Mouse (Mus musculus) T-helper 2 cell (primary cell): ENCODE results near the gene Borcs6.
"Not testable (repeated sequence)": the region's sequence is repeated elsewhere in the genome, so short reads cannot be mapped to it uniquely, and the experiment has no call there.

ENCODE experiments used
- in situ Hi-C: fragments of 300-600 bp; cut with MboI, MseI; formaldehyde crosslinking; loops from one replicate; pipeline ENCODE4 v1.15.1; 2025; ENCODE audit warnings: high pct_unique_total_duplicates

The Borcs6 gene

DNA sequence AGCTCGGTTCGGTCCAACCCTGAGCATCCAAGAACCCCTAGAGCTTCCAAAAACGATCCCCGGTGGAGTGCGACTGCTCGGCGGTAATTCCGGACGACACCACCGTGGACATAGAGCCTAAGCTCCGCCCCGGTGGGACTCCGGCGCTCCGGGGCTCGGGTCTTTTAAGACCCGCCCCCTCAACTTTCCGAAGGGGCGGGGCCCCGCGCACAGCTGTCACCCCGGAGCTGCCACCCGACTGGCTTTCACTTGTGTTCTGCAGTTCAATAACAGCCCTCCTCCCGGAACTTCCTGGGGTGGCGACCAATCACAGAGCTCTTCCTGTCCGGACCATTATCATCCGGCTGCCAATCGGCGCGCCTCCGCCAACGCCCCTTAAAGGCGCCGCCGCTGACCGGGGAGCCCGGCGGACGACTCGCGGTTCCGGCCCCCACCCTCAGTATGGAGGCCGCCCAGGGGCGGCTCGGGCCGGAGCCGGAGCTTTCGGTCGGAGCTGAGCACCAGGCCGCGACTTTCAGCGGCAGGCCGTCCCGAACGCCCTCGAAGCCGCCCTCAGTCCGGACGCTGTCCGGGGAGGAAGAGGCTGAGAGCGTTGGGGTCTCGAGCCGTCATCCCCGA, at the start of gene Borcs6:
Gene Borcs6, plus strand, starts transcription at position 361 of the 618 bp plus-strand sequence.
- in situ Hi-C loops, result no loop called here

- in situ Hi-C loops, result no loop called here
Measured at GRCm38 (mm10) chr11:69010400-69011323, 48.9 kb upstream of the Borcs6 start.

DNA sequence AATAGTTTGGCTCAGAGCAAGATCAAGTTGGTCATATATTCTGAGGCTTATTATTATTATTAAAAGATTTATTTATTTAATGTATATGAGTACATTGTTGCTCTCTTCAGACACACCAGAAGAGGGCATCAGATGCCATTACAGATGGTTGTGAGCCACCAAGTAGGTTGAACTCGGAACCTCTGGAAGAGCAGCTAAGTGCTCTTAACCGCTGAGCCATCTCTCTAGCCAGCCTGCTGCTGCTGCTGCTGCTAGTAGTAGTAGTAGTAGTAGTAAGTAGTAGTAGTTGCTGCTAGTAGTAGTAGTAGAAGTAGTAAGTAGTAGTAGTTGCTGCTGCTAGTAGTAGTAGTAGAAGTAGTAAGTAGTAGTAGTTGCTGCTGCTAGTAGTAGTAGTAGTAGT, 48.1 kb upstream of the Borcs6 start:
- in situ Hi-C loops, result not testable (repeated sequence)

DNA sequence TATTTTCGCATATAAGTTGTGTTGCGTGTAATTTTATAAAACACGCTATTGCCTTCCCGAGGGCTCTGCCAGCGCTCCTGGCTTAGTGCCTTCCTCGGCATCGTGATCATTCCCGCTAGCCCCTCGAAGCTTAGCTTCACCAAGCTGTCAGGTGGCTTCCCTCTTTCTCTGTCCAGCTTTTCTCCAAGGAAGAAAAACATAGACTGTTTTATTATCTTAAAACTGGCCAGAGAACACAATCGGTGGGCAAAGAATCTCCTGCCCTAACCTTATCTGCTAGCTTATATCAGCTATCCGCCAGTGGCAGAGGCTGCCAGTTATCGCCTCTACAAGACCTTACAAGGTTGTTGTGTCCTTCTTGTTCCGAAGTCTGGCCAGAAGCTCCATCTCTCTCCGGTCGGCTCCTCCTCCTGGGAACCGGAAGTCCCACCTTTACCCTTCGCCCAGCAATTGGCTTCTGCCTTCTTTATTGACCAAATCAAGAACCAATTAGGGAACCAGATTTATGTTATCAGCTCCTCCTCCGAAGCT, 47.4 kb upstream of the Borcs6 start:
- in situ Hi-C loops, result no loop called here

DNA sequence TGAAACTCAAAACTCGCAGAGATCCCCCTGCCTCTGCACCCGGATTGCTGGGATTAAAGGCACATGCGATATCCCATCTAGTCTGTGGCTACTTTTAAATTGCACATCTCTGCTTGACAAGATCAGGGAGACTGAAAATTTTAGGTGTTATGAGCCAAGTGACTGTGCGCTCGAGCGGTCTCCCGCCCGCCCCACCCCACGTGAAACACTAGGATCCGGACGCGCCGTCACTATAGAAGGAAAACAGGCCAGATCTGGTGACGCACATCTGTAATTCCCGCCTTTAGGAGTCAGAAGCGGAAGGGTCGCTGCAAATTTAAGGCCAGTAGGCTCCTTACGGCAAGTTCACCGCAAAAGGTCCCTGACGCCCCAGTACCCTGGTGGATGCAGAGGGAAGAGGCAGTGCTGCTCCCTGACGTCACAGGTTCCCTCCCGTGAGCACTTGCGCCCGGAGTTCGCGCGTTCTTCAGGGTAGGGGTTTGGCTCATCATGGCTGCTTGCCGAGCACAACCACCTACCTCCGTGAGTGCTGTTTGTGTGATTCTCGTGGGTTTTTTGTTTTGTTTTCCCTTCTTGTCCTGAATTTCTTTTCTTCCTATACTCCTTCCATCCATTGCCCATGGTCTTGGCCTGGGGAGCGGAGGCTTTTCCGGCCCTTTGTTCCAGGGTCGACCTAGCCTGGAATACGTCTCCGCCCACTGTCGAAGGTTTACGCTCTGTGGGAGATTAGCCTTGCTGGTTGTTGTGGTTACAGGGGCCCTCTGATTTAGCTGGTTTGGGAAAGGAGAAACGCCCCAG, 43.7 kb upstream of the Borcs6 start, which contains the start of gene Ctc1:
Gene Ctc1, plus strand, starts transcription at position 268 of the 798 bp plus-strand sequence.
- in situ Hi-C loops, result no loop called here

- in situ Hi-C loops, result no loop called here
Measured at GRCm38 (mm10) chr11:69016755-69017154, 42.8 kb upstream of the Borcs6 start.

DNA sequence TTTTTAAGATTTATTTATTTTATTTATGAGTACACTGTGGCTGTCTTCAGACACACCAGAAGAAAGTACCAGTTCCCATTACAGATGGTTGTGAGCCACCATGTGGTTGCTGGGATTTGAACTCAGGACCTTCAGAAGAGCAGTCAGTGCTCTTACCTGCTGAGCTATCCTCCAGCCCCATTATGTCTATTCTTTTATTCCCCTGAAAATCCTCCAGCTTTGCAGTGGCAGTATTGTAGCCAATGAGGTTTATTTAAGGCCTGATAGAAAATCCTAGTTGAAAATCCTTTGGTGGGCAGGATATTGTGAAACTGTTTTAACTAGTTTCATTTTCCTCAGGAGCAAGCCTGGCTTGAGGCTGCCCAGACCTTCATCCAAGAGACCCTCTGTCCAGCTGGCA, 38.8 kb upstream of the Borcs6 start:
- in situ Hi-C loops, result no loop called here

GRCm38 (mm10) chr11:69026562-69026961, 33.0 kb upstream of the Borcs6 start:
- in situ Hi-C loops, result no loop called here

DNA sequence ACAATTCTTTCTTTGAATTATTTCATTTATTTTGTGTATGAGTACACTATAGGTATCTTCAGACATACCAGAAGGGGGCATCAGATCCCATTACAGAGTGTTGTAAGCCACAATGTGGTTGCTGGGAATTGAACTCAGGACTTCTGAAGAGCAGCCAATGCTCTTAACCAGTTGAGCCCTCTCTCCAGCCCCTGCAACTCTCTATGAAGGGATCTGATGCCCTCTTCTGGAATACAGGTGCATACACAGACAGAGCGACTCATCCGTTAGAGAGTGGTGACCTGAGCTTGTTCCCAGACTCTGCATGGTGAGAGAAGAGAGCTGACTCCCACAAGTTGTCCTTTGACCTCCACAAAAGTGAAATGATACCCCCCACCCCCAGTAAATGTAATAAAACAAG, 30.7 kb upstream of the Borcs6 start:
- in situ Hi-C loops, result no loop called here

GRCm38 (mm10) chr11:69033552-69033951, 26.0 kb upstream of the Borcs6 start:
- in situ Hi-C loops, result no loop called here

- in situ Hi-C loops, result no loop called here
Measured at GRCm38 (mm10) chr11:69034585-69034984, 24.9 kb upstream of the Borcs6 start.

- in situ Hi-C loops, result no loop called here
Measured at GRCm38 (mm10) chr11:69035411-69035810, 24.1 kb upstream of the Borcs6 start.

- in situ Hi-C loops, result no loop called here
Measured at GRCm38 (mm10) chr11:69035849-69036248, 23.7 kb upstream of the Borcs6 start.

GRCm38 (mm10) chr11:69036486-69037230, 22.9 kb upstream of the Borcs6 start:
- in situ Hi-C loops, result no loop called here

DNA sequence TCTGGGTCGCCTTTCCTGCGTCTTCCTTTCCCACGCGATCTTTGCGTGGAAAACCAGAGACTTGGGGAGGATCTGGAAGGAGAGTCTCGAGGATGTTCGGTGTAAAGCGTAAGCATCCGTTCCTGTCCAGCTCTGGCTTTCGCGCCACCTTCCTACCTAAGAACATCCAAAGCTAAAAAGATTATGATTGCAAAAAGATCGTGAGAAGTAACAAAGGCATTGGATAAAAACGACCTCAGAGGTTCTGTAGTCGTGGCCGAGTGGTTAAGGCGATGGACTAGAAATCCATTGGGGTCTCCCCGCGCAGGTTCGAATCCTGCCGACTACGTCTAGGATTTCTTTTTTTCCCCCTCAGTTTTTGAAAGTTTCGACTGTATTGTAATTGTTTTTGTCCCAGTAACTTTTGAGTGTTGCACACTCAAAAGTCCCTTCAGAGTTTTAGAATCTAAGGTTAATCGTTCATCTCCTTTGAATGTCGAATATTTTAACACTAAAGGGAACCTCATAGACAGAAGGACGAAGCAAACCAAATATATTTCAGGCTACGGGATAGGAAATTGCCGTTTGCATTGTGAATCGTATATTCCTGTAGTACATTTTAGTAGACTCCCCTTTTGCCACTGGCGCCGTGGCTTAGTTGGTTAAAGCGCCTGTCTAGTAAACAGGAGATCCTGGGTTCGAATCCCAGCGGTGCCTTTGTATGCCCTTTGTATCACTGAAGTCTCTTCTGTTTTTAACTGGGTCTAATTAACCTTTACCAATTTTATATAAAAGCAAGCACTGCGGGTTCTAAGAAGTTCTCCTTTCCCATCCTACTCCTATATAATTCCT, 22.1 kb upstream of the Borcs6 start:
- in situ Hi-C loops, result no loop called here

- in situ Hi-C loops, result no loop called here
Measured at GRCm38 (mm10) chr11:69038173-69038572, 21.3 kb upstream of the Borcs6 start.

DNA sequence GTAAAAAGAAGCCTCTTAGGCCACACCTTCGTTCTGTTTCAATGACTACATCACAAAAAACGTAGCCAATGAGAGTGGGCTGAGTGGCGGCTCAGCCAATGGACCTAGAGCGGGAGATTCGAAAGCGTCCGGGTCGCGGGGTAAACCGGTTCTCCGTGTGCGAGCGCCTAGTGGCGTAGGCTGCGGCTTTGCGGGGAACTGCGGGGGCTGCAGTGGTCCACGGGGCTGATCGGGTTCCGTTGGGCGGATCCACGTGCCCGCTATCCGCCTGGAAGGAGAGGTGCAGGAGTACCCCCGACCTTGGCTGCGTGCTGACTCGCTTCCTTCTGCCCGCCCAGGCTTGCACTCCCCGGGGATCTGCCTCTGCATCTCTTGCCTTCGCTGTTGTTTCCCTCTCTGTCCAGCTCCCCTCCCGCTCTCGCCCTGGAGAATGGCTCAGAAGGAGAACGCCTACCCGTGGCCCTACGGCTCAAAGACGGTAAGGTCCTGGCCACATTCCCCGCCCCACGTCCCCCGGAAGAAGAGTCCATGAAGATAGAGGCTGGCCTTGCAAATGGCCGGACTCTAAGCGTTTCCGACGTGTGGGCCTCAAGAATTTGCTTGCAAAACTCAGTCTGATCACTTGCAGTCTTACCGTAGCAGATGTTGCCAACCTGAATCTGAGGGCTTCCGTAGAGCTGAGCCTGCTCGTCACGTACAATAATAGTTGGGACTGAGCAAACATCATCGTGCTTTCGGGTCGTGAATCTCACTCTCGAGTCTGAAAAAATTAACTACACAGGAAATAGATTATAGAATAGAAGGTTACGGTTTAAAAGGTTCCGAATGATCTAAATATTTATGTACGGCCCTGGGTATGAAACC, 13.8 kb upstream of the Borcs6 start, which contains the start of gene Aurkb:
Gene Aurkb, plus strand, starts transcription at position 117 of the 864 bp plus-strand sequence.
- in situ Hi-C loops, result no loop called here

- in situ Hi-C loops, result no loop called here
Measured at GRCm38 (mm10) chr11:69046395-69046774, 13.1 kb upstream of the Borcs6 start.

- in situ Hi-C loops, result no loop called here
Measured at GRCm38 (mm10) chr11:69047592-69047991, 11.9 kb upstream of the Borcs6 start.
